8 mouse cellular contexts compared by ENCODE assay signal in genomic region chr2:72728699-72729098, GRCm38 (mm10).
DNase-seq lines count a peak whose midpoint lies in the region; TF ChIP-seq lines count a peak whose summit lies in the region.
"Had no signal": no experiment of that assay in that cellular context is flagged by ENCODE, and none has a peak within 500 bp of the region (broad histone marks: within the 10 kb centered on the region; RNA-seq: fewer than 3 reads in every experiment).

No protein-coding gene starts in this region.

- intact Hi-C loops in heart, postnatal 14 days (cut with DNase I) = loop anchor here (2.0 to 10.0 kb wide), 3 partner anchors 214 to 549 kb away; no protein-coding TSS in a partner anchor
- intact Hi-C loops in left cerebral cortex, postnatal 4 days (cut with DNase I) = no loop called here

- DNase-seq in thymus, adult 2 months = peak; percentile 33
- no peak for DNase-seq in thymus, adult 18-20 months
- peak; percentile 52 to 85 for DNase-seq in adrenal gland, adult (ENCODE audit: inconsistent age in 2 of 2, low spot score in 1 of 2)
- DNase-seq in cerebellum, postnatal 10 days = peak; percentile 85 to 88
- peak; percentile 55 to 81 for DNase-seq in heart, postnatal 14 days
- peak; percentile 67 for DNase-seq in left cerebral cortex, postnatal 4 days
- peak; percentile 17 to 44 for DNase-seq in right cerebral cortex, adult 2 months (ENCODE audit: low spot score in 2 of 2)

- no peak for TF ChIP-seq POLR2A in thymus, adult 2 months (IDR thresholded peaks at IDR 0.05; ENCODE audit: control insufficient read depth, extremely low read depth, insufficient read depth, low read length, poor library complexity)

- H3K36me3 ChIP-seq in thymus, adult 2 months (ENCODE audit: control insufficient read depth, insufficient read depth, low read length) = no peaks in the 10 kb centered on the region

- no peak overlapping the region for H3K4me3 ChIP-seq in thymus, adult 2 months (ENCODE audit: control insufficient read depth, insufficient read depth, low read length)
- H3K4me3 ChIP-seq: myocyte had no signal

- WGBS in thymus, adult 2 months = 41% methylated on average over 3 of the region's 3 CpGs

- no peaks in the 10 kb centered on the region for H3K4me1 ChIP-seq in thymus, adult 2 months (replicated peaks; ENCODE audit: control insufficient read depth, insufficient read depth, low read length)

- no peaks in the 10 kb centered on the region for H3K27me3 ChIP-seq in thymus, adult 2 months (ENCODE audit: control insufficient read depth, insufficient read depth, low read length)

- H3K27ac ChIP-seq in thymus, adult 2 months (ENCODE audit: control insufficient read depth, insufficient read depth, low read length) = no peak overlapping the region

- no peak for TF ChIP-seq CTCF in thymus, adult 2 months (IDR thresholded peaks at IDR 0.05; ENCODE audit: borderline replicate concordance, control insufficient read depth, extremely low read depth, insufficient read depth, low read length, poor library complexity)

Comparison
In these comparisons a context has a peak if more than half of its experiments do, and no peak if none do; other contexts are left out.
1. DNase-seq: peak in thymus, adult 2 months (single experiment), adrenal gland, adult (2 of 2), cerebellum, postnatal 10 days (2 of 2), heart, postnatal 14 days (2 of 2), left cerebral cortex, postnatal 4 days (single experiment) and right cerebral cortex, adult 2 months (2 of 2); none in thymus, adult 18-20 months (0 of 2).